Mouse (Mus musculus) liver, postnatal 0 days (tissue): ENCODE measurements around the gene Tesc. TPM values are rescaled to one million over a fixed set of nuclear protein-coding genes. Genes with fewer than 3 reads are reported as not detected.

Source experiments
- ATAC-seq: fragments of 200-750 bp; cut with Nextera tagmentation; 2 replicates; pipeline ENCODE4 v1.8.0; 2017; ENCODE audit warnings: mild to moderate bottlenecking, moderate library complexity
- DNase-seq: peaks from one replicate; pipeline ENCODE4 v3.0.0-alpha.2; 2016
- H3K27ac ChIP-seq: fragments of 300-500 bp; sonication (generic); 2 replicates; pipeline ENCODE4 v1.5.1; 2014; ENCODE audit warnings: antibody characterized with exemption, moderate library complexity, mild to moderate bottlenecking, low read depth
- H3K27me3 ChIP-seq: fragments of 300-500 bp; sonication (generic); 2 replicates; pipeline ENCODE4 v1.6.1; 2014; ENCODE audit warnings: low read length, control low read depth, mixed read lengths; ENCODE audit not compliant: insufficient read depth
- H3K36me3 ChIP-seq: fragments of 300-500 bp; sonication (generic); replicated peaks from 2 replicates; pipeline ENCODE4 v1.6.1; 2014; ENCODE audit warnings: mild to moderate bottlenecking, control low read depth, low read length, moderate library complexity, mixed read lengths; ENCODE audit not compliant: insufficient read depth
- H3K4me1 ChIP-seq: fragments of 300-500 bp; sonication (generic); 2 replicates; pipeline ENCODE4 v1.6.1; 2014; ENCODE audit warnings: antibody characterized with exemption, mild to moderate bottlenecking, control low read depth; ENCODE audit not compliant: insufficient read depth
- H3K4me2 ChIP-seq: fragments of 300-500 bp; sonication (generic); 2 replicates; pipeline ENCODE4 v1.6.1; 2014; ENCODE audit warnings: low read depth, mild to moderate bottlenecking, low read length, moderate library complexity, mixed read lengths
- H3K4me3 ChIP-seq: fragments of 300-500 bp; sonication (generic); 2 replicates; pipeline ENCODE4 v1.5.1; 2014; ENCODE audit warnings: low read depth, low read length
- H3K9ac ChIP-seq: fragments of 300-500 bp; sonication (generic); replicated peaks from 2 replicates; pipeline ENCODE4 v1.6.1; 2014; ENCODE audit warnings: mild to moderate bottlenecking, moderate library complexity
- H3K9me3 ChIP-seq: fragments of 300-500 bp; sonication (generic); 2 replicates; pipeline ENCODE4 v1.6.1; 2016; ENCODE audit warnings: mild to moderate bottlenecking, control low read depth, low read length, mixed read lengths
- CTCF ChIP-seq: sonication (generic); IDR thresholded peaks from 2 replicates; pipeline ENCODE4 v1.5.1; 2016; ENCODE audit warnings: antibody characterized with exemption, low read depth
- EP300 ChIP-seq: IDR thresholded peaks from 2 replicates; pipeline ENCODE4 v1.6.1; 2016; ENCODE audit warnings: antibody characterized with exemption, low read depth, mild to moderate bottlenecking
- WGBS: fragments of 180-500 bp; shearing (Covaris S2); extraction: QIAGEN DNeasy Blood & Tissue Kit; methylation state at CpG from one replicate; pipeline ENCODE4 v1.1.7; 2014; ENCODE audit not compliant: insufficient replicate concordance; 5-methylcytosine and 5-hydroxymethylcytosine counted together
- polyA plus RNA-seq: library from polyadenylated mRNA; unstranded; fragments of >200 nt; fragmentation: Nextera tagmentation; extraction: Ambion mirVana; gene quantifications from 2 replicates; pipeline ENCODE4 v1.2.1, GENCODE M21; 2015

Tesc gene
- polyA plus RNA-seq, 1 experiment from 2014 or later, result 4.5 TPM

DNA sequence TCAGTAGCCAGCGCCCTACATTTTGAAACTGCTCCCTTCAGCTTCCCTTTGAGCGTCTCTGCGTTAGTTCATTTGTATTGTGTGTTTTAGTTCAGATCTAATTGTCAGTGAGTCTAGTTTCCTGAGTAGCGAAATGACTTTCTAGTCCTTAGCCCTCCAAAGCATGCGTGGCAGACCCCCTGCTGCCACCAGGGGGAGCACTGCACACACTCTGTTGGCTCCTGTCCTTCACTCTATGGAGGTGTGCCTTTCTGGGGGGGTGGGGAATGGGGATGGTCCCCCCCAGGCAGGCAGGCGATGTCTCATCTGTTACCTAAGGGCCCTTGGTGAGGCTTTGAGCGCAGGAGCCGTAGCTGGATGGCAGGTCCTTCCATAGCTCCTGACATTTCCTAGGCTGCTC is 22.9 kb upstream of the Tesc start:
- no peaks in the 10 kb centered on the region for H3K27me3 ChIP-seq
- H3K4me3 ChIP-seq, result no peak overlapping the region
- no peaks in the 10 kb centered on the region for H3K9me3 ChIP-seq
- ATAC-seq, result no peak
- DNase-seq, result peak; percentile 71
- peaks cover 40% of the 10 kb centered on the region for H3K36me3 ChIP-seq
- TF ChIP-seq CTCF (peak; percentile 84), EP300 (no peak)
- no peak overlapping the region for H3K27ac ChIP-seq
- WGBS, result 81% methylated on average over 8 of the region's 8 CpGs
- no peak overlapping the region for H3K9ac ChIP-seq
- H3K4me1 ChIP-seq, result no peaks in the 10 kb centered on the region
- H3K4me2 ChIP-seq, result no peak overlapping the region

GRCm38 (mm10) chr5:118005728-118006127 is 21.8 kb upstream of the Tesc start:
- H3K27me3 ChIP-seq, result no peaks in the 10 kb centered on the region
- no peak overlapping the region for H3K4me2 ChIP-seq
- DNase-seq (no peak), ATAC-seq (no peak)
- no peak overlapping the region for H3K9ac ChIP-seq
- H3K36me3 ChIP-seq, result peaks cover 40% of the 10 kb centered on the region
- no peaks in the 10 kb centered on the region for H3K9me3 ChIP-seq
- no peaks in the 10 kb centered on the region for H3K4me1 ChIP-seq
- WGBS, result 69% methylated on average over 1 of the region's 1 CpGs
- TF ChIP-seq CTCF (no peak), EP300 (no peak)
- no peak overlapping the region for H3K27ac ChIP-seq
- no peak overlapping the region for H3K4me3 ChIP-seq

GRCm38 (mm10) chr5:118008344-118008743 is 19.2 kb upstream of the Tesc start:
- Histone ChIP-seq H3K9me3 (no peaks in the 10 kb centered on the region), H3K36me3 (peaks cover 21% of the 10 kb centered on the region), H3K9ac (no peak overlapping the region), H3K4me2 (no peak overlapping the region), H3K4me1 (no peaks in the 10 kb centered on the region), H3K4me3 (no peak overlapping the region), H3K27ac (no peak overlapping the region), H3K27me3 (no peaks in the 10 kb centered on the region)
- TF ChIP-seq CTCF, result no peak
- no peak for TF ChIP-seq EP300
- 88% methylated on average over 13 of the region's 13 CpGs for WGBS
- no peak for ATAC-seq
- DNase-seq, result no peak

DNA sequence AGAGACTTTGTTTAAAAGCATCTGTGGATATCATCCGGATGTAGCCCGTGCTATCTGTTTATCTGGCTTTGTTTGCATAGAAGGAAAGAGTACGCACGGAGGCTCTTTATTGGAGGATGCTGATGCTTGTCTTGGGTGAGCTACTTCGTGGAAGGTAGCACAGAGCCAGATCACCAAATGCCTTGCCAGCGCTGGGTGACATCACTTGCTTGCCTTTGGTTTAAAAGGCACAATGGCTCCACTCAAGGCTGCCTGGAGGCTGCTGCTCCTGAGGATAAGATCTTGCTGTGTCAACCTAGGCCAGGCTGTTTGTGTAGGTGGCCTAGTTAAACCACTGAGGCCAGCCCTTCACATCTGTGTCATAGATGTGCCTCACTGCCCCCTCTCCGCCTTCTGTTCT is 16.7 kb upstream of the Tesc start:
- Histone ChIP-seq H3K4me3 (no peak overlapping the region), H3K9me3 (no peaks in the 10 kb centered on the region), H3K4me1 (no peaks in the 10 kb centered on the region), H3K4me2 (no peak overlapping the region), H3K36me3 (peaks cover 16% of the 10 kb centered on the region), H3K27me3 (0 out of 2 replicates have a peak, but pooled peaks cover 6% of the 10 kb centered on the region), H3K9ac (no peak overlapping the region), H3K27ac (no peak overlapping the region)
- ATAC-seq (no peak), DNase-seq (no peak)
- TF ChIP-seq EP300 (no peak), CTCF (no peak)
- 69% methylated on average over 7 of the region's 7 CpGs for WGBS

GRCm38 (mm10) chr5:118011796-118012195 is 15.7 kb upstream of the Tesc start:
- ATAC-seq (no peak), DNase-seq (no peak)
- Histone ChIP-seq H3K9me3 (no peaks in the 10 kb centered on the region), H3K4me2 (no peak overlapping the region), H3K4me1 (no peaks in the 10 kb centered on the region), H3K4me3 (no peak overlapping the region), H3K27ac (no peak overlapping the region), H3K9ac (no peak overlapping the region), H3K36me3 (peaks cover 12% of the 10 kb centered on the region), H3K27me3 (0 out of 2 replicates have a peak, but pooled peaks cover 6% of the 10 kb centered on the region)
- TF ChIP-seq EP300, result no peak
- 71% methylated on average over 7 of the region's 7 CpGs for WGBS

- Histone ChIP-seq H3K4me2 (no peak overlapping the region), H3K36me3 (0 out of 2 replicates have a peak, but pooled peaks cover 3% of the 10 kb centered on the region), H3K4me1 (no peaks in the 10 kb centered on the region), H3K27ac (no peak overlapping the region), H3K27me3 (0 out of 2 replicates have a peak, but pooled peaks cover 6% of the 10 kb centered on the region), H3K9me3 (no peaks in the 10 kb centered on the region), H3K9ac (no peak overlapping the region), H3K4me3 (no peak overlapping the region)
- WGBS, result 43% methylated on average over 11 of the region's 12 CpGs
- TF ChIP-seq CTCF (no peak), EP300 (no peak)
- DNase-seq (peak; percentile 37), ATAC-seq (no peak)
Observed at GRCm38 (mm10) chr5:118015028-118015427, 12.5 kb upstream of the Tesc start.

DNA sequence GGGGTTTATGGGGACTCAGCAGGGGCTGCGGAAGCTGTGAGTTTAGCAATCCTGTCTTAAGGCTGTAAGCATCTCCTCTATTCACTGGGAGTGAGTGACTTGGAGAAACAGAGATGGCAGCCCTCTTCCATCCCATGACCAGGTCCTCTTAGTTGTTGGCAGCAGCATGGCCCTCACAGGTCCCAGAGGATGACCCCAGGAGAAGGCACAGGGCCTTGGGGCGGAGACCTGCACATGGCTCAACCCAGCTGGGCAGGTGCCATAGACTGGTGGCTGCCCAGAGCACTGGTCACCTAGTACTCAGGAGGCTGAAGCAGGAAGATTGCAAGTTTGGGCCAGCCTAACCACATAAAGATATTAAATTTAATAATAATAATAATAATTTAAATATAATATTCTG is 11.9 kb upstream of the Tesc start:
- TF ChIP-seq EP300, result no peak
- TF ChIP-seq CTCF, result no peak
- Histone ChIP-seq H3K9ac (no peak overlapping the region), H3K36me3 (no peaks in the 10 kb centered on the region), H3K4me1 (no peaks in the 10 kb centered on the region), H3K27me3 (0 out of 2 replicates have a peak, but pooled peaks cover 6% of the 10 kb centered on the region), H3K27ac (no peak overlapping the region), H3K4me2 (no peak overlapping the region), H3K9me3 (no peaks in the 10 kb centered on the region), H3K4me3 (no peak overlapping the region)
- 73% methylated on average over 2 of the region's 2 CpGs for WGBS
- DNase-seq (no peak), ATAC-seq (no peak)
